Mouse (Mus musculus): ENCODE results near the gene Vmn1r213.

Gene Vmn1r213

DNA sequence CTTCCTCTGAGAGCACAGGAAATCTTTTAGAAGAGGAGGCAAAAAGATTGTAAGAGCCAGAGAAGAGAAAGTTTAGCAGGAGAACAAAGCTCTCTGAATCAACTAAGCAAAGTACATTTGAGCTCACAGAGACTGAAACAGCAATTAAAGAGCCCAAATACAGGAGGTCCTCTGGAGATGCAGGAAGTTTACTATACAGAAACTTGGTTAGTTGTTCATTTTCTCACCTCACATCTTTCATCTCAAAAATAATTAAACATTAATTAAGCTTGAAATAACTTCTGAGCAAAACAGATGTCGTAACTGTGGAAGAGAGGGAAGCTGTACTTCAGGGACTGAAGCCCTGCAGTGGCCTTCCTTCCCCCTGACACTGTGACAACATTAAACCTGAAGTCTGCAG is at the start of gene Vmn1r213:
Vmn1r213 (plus strand) TSS at position 301 of the 400 bp plus-strand sequence.
- no peak for DNase-seq (ENCODE audit: extremely low spot score)

- DNase-seq (ENCODE audit: extremely low spot score) = no peak
Measured at GRCm38 (mm10) chr13:22990214-22990891, 17.1 kb upstream of the Vmn1r213 start.

GRCm38 (mm10) chr13:22992178-22992700 is 15.2 kb upstream of the Vmn1r213 start:
- no peak for DNase-seq (ENCODE audit: extremely low spot score)

DNA sequence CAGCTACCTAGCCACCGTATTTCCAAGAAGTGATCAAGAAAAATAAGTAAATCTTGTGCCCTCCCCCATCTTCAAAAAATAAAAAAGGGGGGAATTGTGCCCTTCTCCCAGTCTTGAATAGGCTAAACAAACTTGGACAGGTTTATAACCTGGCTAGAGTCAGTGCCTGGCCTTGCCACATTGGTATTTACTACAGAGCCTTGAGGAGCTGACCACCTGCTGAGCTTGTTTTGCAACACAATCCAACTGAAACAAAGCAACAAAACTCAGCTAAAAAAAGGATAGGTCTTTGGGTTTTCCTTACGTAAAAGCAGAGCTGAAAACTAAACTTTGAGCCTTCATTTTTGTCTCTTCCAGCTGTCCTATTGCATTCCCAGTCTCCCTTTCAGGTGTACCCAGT is 14.7 kb upstream of the Vmn1r213 start:
- DNase-seq (ENCODE audit: extremely low spot score) = no peak

GRCm38 (mm10) chr13:23018158-23018557 is 10.7 kb downstream of the Vmn1r213 start:
- DNase-seq (ENCODE audit: extremely low spot score) = no peak

DNA sequence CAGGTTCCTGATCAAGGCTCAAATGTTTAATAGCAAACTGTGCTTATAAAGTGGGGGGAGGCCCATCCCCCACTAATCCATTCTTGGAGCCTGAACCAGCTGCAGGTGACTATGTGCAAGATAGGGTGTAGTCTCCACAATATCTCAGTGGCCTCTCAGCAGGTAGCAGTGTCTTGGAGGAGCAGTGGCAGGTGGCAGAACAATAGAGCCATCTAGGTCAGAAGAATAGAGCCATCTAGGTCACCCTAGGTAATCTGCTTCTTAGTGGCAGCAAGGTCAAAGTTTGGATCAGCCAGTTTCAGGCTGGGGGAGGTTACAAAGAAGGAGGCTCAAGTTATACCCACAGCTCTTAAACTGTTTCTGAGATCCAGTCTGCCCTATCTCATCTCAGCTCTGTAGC is 17.4 kb downstream of the Vmn1r213 start:
- no peak for DNase-seq (ENCODE audit: extremely low spot score)

- DNase-seq (ENCODE audit: extremely low spot score) = no peak
Measured at GRCm38 (mm10) chr13:23030118-23030517, 22.7 kb downstream of the Vmn1r213 start, which contains the start of gene Vmn1r214. Gene Vmn1r214 (plus strand): TSS chr13:23030418.

DNA sequence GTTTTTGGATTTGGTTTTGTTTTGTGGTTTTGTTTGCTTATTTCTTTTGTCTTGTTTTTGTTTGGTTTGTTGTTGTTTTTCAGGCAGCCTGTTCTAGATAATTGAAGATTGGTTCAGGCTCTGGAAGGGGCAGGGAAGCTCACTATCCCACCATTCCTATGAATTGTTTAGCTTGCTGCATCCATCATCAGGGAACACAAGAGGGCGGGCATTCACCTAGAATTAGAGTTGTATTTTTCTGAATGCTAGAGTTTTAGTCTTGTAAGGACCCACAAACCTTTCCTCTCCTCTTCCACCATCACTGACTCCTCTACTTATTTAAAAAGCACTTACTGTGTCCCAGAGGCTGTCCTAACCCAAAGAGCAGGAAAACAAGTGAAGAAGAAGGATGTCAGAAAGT is 50.3 kb downstream of the Vmn1r213 start:
- no peak for DNase-seq (ENCODE audit: extremely low spot score)

All from embryo, embryonic 9.5 days (tissue).